Mouse (Mus musculus): Measurements from ENCODE around the gene Amh. TPM values are rescaled to one million over a fixed set of nuclear protein-coding genes. Genes with fewer than 3 reads are reported as not detected.
"Not testable (repeated sequence)": the region's sequence is repeated elsewhere in the genome, so short reads cannot be mapped to it uniquely, and the experiment has no call there.

Amh gene
- total RNA-seq, 2 experiments from 2014 or later: 0.38 to 0.98 TPM

- intact Hi-C loops (cut with DNase I): loop anchor here (10.0 kb wide), 1 partner anchor 168 kb away; no protein-coding TSS in a partner anchor
- DNase-seq: no peak
- TF ChIP-seq CTCF (IDR thresholded peaks at IDR 0.05): no peak
- Histone ChIP-seq H3K27ac (peak overlapping the region; percentile 98), H3K4me3 (peak overlapping the region; percentile 94)
Measured at GRCm38 (mm10) chr10:80827063-80827869, 22.2 kb downstream of the Amh start.

GRCm38 (mm10) chr10:80827870-80828420 lies 22.9 kb downstream of the Amh start:
- Histone ChIP-seq H3K27ac (peak overlapping the region; percentile 98), H3K4me3 (peak overlapping the region; percentile 94)
- TF ChIP-seq CTCF (IDR thresholded peaks at IDR 0.05): no peak
- intact Hi-C loops (cut with DNase I): loop anchor here (10.0 kb wide), 1 partner anchor 167 kb away; no protein-coding TSS in a partner anchor
- DNase-seq: peak; percentile 21

- H3K27ac ChIP-seq, DNase-seq: not testable (repeated sequence)
- H3K4me3 ChIP-seq: peak overlapping the region; percentile 94
- intact Hi-C loops (cut with DNase I): loop anchor here (10.0 kb wide), 1 partner anchor 166 kb away; no protein-coding TSS in a partner anchor
Measured at GRCm38 (mm10) chr10:80828587-80828986, 23.5 kb downstream of the Amh start.

GRCm38 (mm10) chr10:80829359-80830278 lies 24.6 kb downstream of the Amh start:
- DNase-seq: peak; percentile 22
- 0 out of 2 replicates have a peak overlapping the region, but pooled peaks have one; percentile 8 for H3K27ac ChIP-seq
- intact Hi-C loops (cut with DNase I): loop anchor here (10.0 kb wide), 1 partner anchor 165 kb away; no protein-coding TSS in a partner anchor
- TF ChIP-seq CTCF (IDR thresholded peaks at IDR 0.05): no peak; the same call in 1 of the 2 replicates
- peak overlapping the region; percentile 18; the same call in 1 of the 2 replicates for H3K4me3 ChIP-seq

GRCm38 (mm10) chr10:80831136-80831535 lies 26.1 kb downstream of the Amh start:
- DNase-seq: peak; percentile 68
- intact Hi-C loops (cut with DNase I): no loop called here
- Histone ChIP-seq H3K4me3 (no peak overlapping the region), H3K27ac (peak overlapping the region; percentile 46; the same call in 1 of the 2 replicates)
- no peak for TF ChIP-seq CTCF (IDR thresholded peaks at IDR 0.05)

- no peak for DNase-seq
- no peak overlapping the region for H3K27ac ChIP-seq
- TF ChIP-seq CTCF (IDR thresholded peaks at IDR 0.05): no peak
- H3K4me3 ChIP-seq: no peak overlapping the region
- intact Hi-C loops (cut with DNase I): no loop called here
Measured at GRCm38 (mm10) chr10:80832818-80833217, 27.8 kb downstream of the Amh start.

- Histone ChIP-seq H3K4me3 (no peak overlapping the region), H3K27ac (no peak overlapping the region)
- TF ChIP-seq CTCF (IDR thresholded peaks at IDR 0.05): no peak
- intact Hi-C loops (cut with DNase I): no loop called here
- DNase-seq: peak; percentile 21
Measured at GRCm38 (mm10) chr10:80835617-80836016, 30.6 kb downstream of the Amh start.

GRCm38 (mm10) chr10:80836949-80837379 lies 31.9 kb downstream of the Amh start:
- peak overlapping the region; percentile 86 for H3K27ac ChIP-seq
- TF ChIP-seq CTCF (IDR thresholded peaks at IDR 0.05): no peak

GRCm38 (mm10) chr10:80837827-80838226 lies 32.8 kb downstream of the Amh start:
- intact Hi-C loops (cut with DNase I): no loop called here

More at GRCm38 (mm10) chr10:80836949-80837379, 31.9 kb downstream of the Amh start:
- intact Hi-C loops (cut with DNase I): no loop called here
- peak; percentile 78 for DNase-seq
- no peak overlapping the region; the same call in 1 of the 2 replicates for H3K4me3 ChIP-seq

GRCm38 (mm10) chr10:80838346-80838912 lies 33.4 kb downstream of the Amh start:
- no peak for DNase-seq
- TF ChIP-seq CTCF (IDR thresholded peaks at IDR 0.05): no peak
- no peak overlapping the region for H3K4me3 ChIP-seq
- H3K27ac ChIP-seq: peak overlapping the region; percentile 86
- intact Hi-C loops (cut with DNase I): no loop called here

More at GRCm38 (mm10) chr10:80837827-80838226, 32.8 kb downstream of the Amh start:
- H3K27ac ChIP-seq: peak overlapping the region; percentile 86
- H3K4me3 ChIP-seq: no peak overlapping the region
- peak; percentile 87 for DNase-seq
- no peak for TF ChIP-seq CTCF (IDR thresholded peaks at IDR 0.05)

- intact Hi-C loops (cut with DNase I): no loop called here
- no peak for DNase-seq
- no peak overlapping the region for H3K4me3 ChIP-seq
- no peak for TF ChIP-seq CTCF (IDR thresholded peaks at IDR 0.05)
- H3K27ac ChIP-seq: no peak overlapping the region; the same call in 1 of the 2 replicates
Measured at GRCm38 (mm10) chr10:80839848-80840247, 34.8 kb downstream of the Amh start.

- Histone ChIP-seq H3K4me3 (no peak overlapping the region), H3K27ac (no peak overlapping the region)
- no peak for DNase-seq
- TF ChIP-seq CTCF (IDR thresholded peaks at IDR 0.05): no peak
- intact Hi-C loops (cut with DNase I): no loop called here
Measured at GRCm38 (mm10) chr10:80841685-80842084, 36.6 kb downstream of the Amh start.
